Mouse (Mus musculus): ENCODE results near the gene Ccnb1ip1. TPM values are rescaled to one million over a fixed set of nuclear protein-coding genes. Genes with fewer than 3 reads are reported as not detected.
"Not testable (repeated sequence)": the region's sequence is repeated elsewhere in the genome, so short reads cannot be mapped to it uniquely, and the experiment has no call there.

Ccnb1ip1 gene
- polyA plus RNA-seq, 1 experiment from 2014 or later: not detected

- peaks cover 15% of the 10 kb centered on the region for H3K36me3 ChIP-seq (ENCODE audit: control insufficient read depth, insufficient read depth, low read length)
- no peak overlapping the region for H3K9ac ChIP-seq (ENCODE audit: low read depth, low read length)
- no peak overlapping the region for H3K27ac ChIP-seq (ENCODE audit: low read depth, low read length)
- no peak overlapping the region for H3K4me3 ChIP-seq (ENCODE audit: low read depth, low read length)
- H3K4me1 ChIP-seq (ENCODE audit: control insufficient read depth, insufficient read depth, low read length): no peaks in the 10 kb centered on the region
- no peak overlapping the region for H3K4me2 ChIP-seq
- ATAC-seq (replicated peaks; ENCODE audit: insufficient number of reproducible peaks, low FRiP score, low TSS enrichment): no peak
- H3K27me3 ChIP-seq (ENCODE audit: control insufficient read depth, insufficient read depth, low read length): no peaks in the 10 kb centered on the region
- H3K9me3 ChIP-seq (replicated peaks; ENCODE audit: control insufficient read depth, low read length): no peaks in the 10 kb centered on the region
- 90% methylated on average over 2 of the region's 2 CpGs for WGBS (ENCODE audit: insufficient replicate concordance)
Measured at GRCm38 (mm10) chr14:50813060-50813459, 5.5 kb upstream of the Ccnb1ip1 start.

GRCm38 (mm10) chr14:50806469-50806868 lies 1.1 kb downstream of the Ccnb1ip1 start:
- not testable (repeated sequence) for H3K36me3 ChIP-seq (ENCODE audit: control insufficient read depth, insufficient read depth, low read length); H3K4me1 ChIP-seq (ENCODE audit: control insufficient read depth, insufficient read depth, low read length); ATAC-seq (replicated peaks; ENCODE audit: insufficient number of reproducible peaks, low FRiP score, low TSS enrichment); H3K27me3 ChIP-seq (ENCODE audit: control insufficient read depth, insufficient read depth, low read length); H3K4me3 ChIP-seq (ENCODE audit: low read depth, low read length); H3K9me3 ChIP-seq (replicated peaks; ENCODE audit: control insufficient read depth, low read length); H3K27ac ChIP-seq (ENCODE audit: low read depth, low read length); H3K9ac ChIP-seq (ENCODE audit: low read depth, low read length)
- WGBS (ENCODE audit: insufficient replicate concordance): 90% methylated on average over 5 of the region's 5 CpGs
- peak overlapping the region; percentile 70 for H3K4me2 ChIP-seq

GRCm38 (mm10) chr14:50804683-50805082 lies 2.8 kb downstream of the Ccnb1ip1 start:
- ATAC-seq (replicated peaks; ENCODE audit: insufficient number of reproducible peaks, low FRiP score, low TSS enrichment): no peak
- Histone ChIP-seq H3K36me3 (ENCODE audit: control insufficient read depth, insufficient read depth, low read length) (peaks cover under 1% of the 10 kb centered on the region; the same call in 1 of the 2 replicates), H3K27me3 (ENCODE audit: control insufficient read depth, insufficient read depth, low read length) (no peaks in the 10 kb centered on the region), H3K9me3 (replicated peaks; ENCODE audit: control insufficient read depth, low read length) (no peaks in the 10 kb centered on the region), H3K27ac (ENCODE audit: low read depth, low read length) (no peak overlapping the region), H3K4me2 (no peak overlapping the region), H3K9ac (ENCODE audit: low read depth, low read length) (no peak overlapping the region), H3K4me3 (ENCODE audit: low read depth, low read length) (no peak overlapping the region), H3K4me1 (ENCODE audit: control insufficient read depth, insufficient read depth, low read length) (no peaks in the 10 kb centered on the region)
- WGBS (ENCODE audit: insufficient replicate concordance): 59% methylated on average over 13 of the region's 13 CpGs

GRCm38 (mm10) chr14:50802843-50803562 lies 4.5 kb downstream of the Ccnb1ip1 start:
- ATAC-seq (replicated peaks; ENCODE audit: insufficient number of reproducible peaks, low FRiP score, low TSS enrichment): no peak

GRCm38 (mm10) chr14:50802441-50802840 lies 5.1 kb downstream of the Ccnb1ip1 start:
- Histone ChIP-seq H3K36me3 (ENCODE audit: control insufficient read depth, insufficient read depth, low read length) (no peaks in the 10 kb centered on the region), H3K4me2 (no peak overlapping the region), H3K4me1 (ENCODE audit: control insufficient read depth, insufficient read depth, low read length) (no peaks in the 10 kb centered on the region), H3K27ac (ENCODE audit: low read depth, low read length) (no peak overlapping the region), H3K9ac (ENCODE audit: low read depth, low read length) (no peak overlapping the region), H3K9me3 (replicated peaks; ENCODE audit: control insufficient read depth, low read length) (no peaks in the 10 kb centered on the region), H3K4me3 (ENCODE audit: low read depth, low read length) (no peak overlapping the region), H3K27me3 (ENCODE audit: control insufficient read depth, insufficient read depth, low read length) (no peaks in the 10 kb centered on the region)
- ATAC-seq (replicated peaks; ENCODE audit: insufficient number of reproducible peaks, low FRiP score, low TSS enrichment): no peak
- 79% methylated on average over 6 of the region's 6 CpGs for WGBS (ENCODE audit: insufficient replicate concordance)

More at GRCm38 (mm10) chr14:50802843-50803562, 4.5 kb downstream of the Ccnb1ip1 start:
- Histone ChIP-seq H3K9ac (ENCODE audit: low read depth, low read length) (no peak overlapping the region), H3K4me3 (ENCODE audit: low read depth, low read length) (no peak overlapping the region), H3K36me3 (ENCODE audit: control insufficient read depth, insufficient read depth, low read length) (no peaks in the 10 kb centered on the region), H3K9me3 (replicated peaks; ENCODE audit: control insufficient read depth, low read length) (no peaks in the 10 kb centered on the region), H3K4me1 (ENCODE audit: control insufficient read depth, insufficient read depth, low read length) (no peaks in the 10 kb centered on the region), H3K4me2 (no peak overlapping the region), H3K27ac (ENCODE audit: low read depth, low read length) (no peak overlapping the region), H3K27me3 (ENCODE audit: control insufficient read depth, insufficient read depth, low read length) (no peaks in the 10 kb centered on the region)
- whole genome bisulfite sequencing (ENCODE audit: insufficient replicate concordance): 60% methylated on average over 4 of the region's 4 CpGs

GRCm38 (mm10) chr14:50799502-50800259 lies 7.9 kb downstream of the Ccnb1ip1 start:
- no peak for ATAC-seq (replicated peaks; ENCODE audit: insufficient number of reproducible peaks, low FRiP score, low TSS enrichment)
- H3K27me3 ChIP-seq (ENCODE audit: control insufficient read depth, insufficient read depth, low read length): no peaks in the 10 kb centered on the region
- 3% methylated on average over 3 of the region's 3 CpGs for WGBS (ENCODE audit: insufficient replicate concordance)
- H3K9me3 ChIP-seq (replicated peaks; ENCODE audit: control insufficient read depth, low read length): no peaks in the 10 kb centered on the region
- no peak overlapping the region for H3K4me3 ChIP-seq (ENCODE audit: low read depth, low read length)
- H3K27ac ChIP-seq (ENCODE audit: low read depth, low read length): no peak overlapping the region
- no peak overlapping the region for H3K9ac ChIP-seq (ENCODE audit: low read depth, low read length)
- no peak overlapping the region for H3K4me2 ChIP-seq
- no peaks in the 10 kb centered on the region for H3K36me3 ChIP-seq (ENCODE audit: control insufficient read depth, insufficient read depth, low read length)
- H3K4me1 ChIP-seq (ENCODE audit: control insufficient read depth, insufficient read depth, low read length): no peaks in the 10 kb centered on the region

GRCm38 (mm10) chr14:50798512-50798911 lies 9.0 kb downstream of the Ccnb1ip1 start:
- H3K9ac ChIP-seq (ENCODE audit: low read depth, low read length): no peak overlapping the region
- no peaks in the 10 kb centered on the region for H3K36me3 ChIP-seq (ENCODE audit: control insufficient read depth, insufficient read depth, low read length)
- no peaks in the 10 kb centered on the region for H3K27me3 ChIP-seq (ENCODE audit: control insufficient read depth, insufficient read depth, low read length)
- no peaks in the 10 kb centered on the region for H3K4me1 ChIP-seq (ENCODE audit: control insufficient read depth, insufficient read depth, low read length)
- WGBS (ENCODE audit: insufficient replicate concordance): 59% methylated on average over 2 of the region's 2 CpGs
- H3K27ac ChIP-seq (ENCODE audit: low read depth, low read length): no peak overlapping the region
- no peak for ATAC-seq (replicated peaks; ENCODE audit: insufficient number of reproducible peaks, low FRiP score, low TSS enrichment)
- no peaks in the 10 kb centered on the region for H3K9me3 ChIP-seq (replicated peaks; ENCODE audit: control insufficient read depth, low read length)
- no peak overlapping the region for H3K4me3 ChIP-seq (ENCODE audit: low read depth, low read length)
- no peak overlapping the region for H3K4me2 ChIP-seq

- 73% methylated on average over 1 of the region's 1 CpGs for WGBS (ENCODE audit: insufficient replicate concordance)
- Histone ChIP-seq H3K9me3 (replicated peaks; ENCODE audit: control insufficient read depth, low read length) (no peaks in the 10 kb centered on the region), H3K4me1 (ENCODE audit: control insufficient read depth, insufficient read depth, low read length) (no peaks in the 10 kb centered on the region), H3K4me3 (ENCODE audit: low read depth, low read length) (no peak overlapping the region), H3K27me3 (ENCODE audit: control insufficient read depth, insufficient read depth, low read length) (no peaks in the 10 kb centered on the region), H3K4me2 (no peak overlapping the region), H3K9ac (ENCODE audit: low read depth, low read length) (no peak overlapping the region), H3K36me3 (ENCODE audit: control insufficient read depth, insufficient read depth, low read length) (no peaks in the 10 kb centered on the region), H3K27ac (ENCODE audit: low read depth, low read length) (no peak overlapping the region)
- ATAC-seq (replicated peaks; ENCODE audit: insufficient number of reproducible peaks, low FRiP score, low TSS enrichment): no peak
Measured at GRCm38 (mm10) chr14:50796464-50796863, 11.1 kb downstream of the Ccnb1ip1 start.
